Mouse (Mus musculus) ES-Bruce4 (cell line): ENCODE data around the gene Prss43. TPM values are rescaled to one million over a fixed set of nuclear protein-coding genes. Genes with fewer than 3 reads are reported as not detected.

Source experiments
- H3K27ac ChIP-seq: 2 replicates; pipeline ENCODE4 v1.5.1; 2012; ENCODE audit warnings: low read length, inconsistent platforms; ENCODE audit not compliant: insufficient read depth
- H3K27me3 ChIP-seq: 2 replicates; pipeline ENCODE4 v1.6.1; 2012; ENCODE audit warnings: mild to moderate bottlenecking, low read length, inconsistent platforms; ENCODE audit not compliant: control insufficient read depth, poor library complexity, insufficient read depth, severe bottlenecking
- H3K36me3 ChIP-seq: 2 replicates; pipeline ENCODE4 v1.6.1; 2012; ENCODE audit warnings: inconsistent platforms, mild to moderate bottlenecking, low read length, moderate library complexity; ENCODE audit not compliant: control insufficient read depth, poor library complexity, insufficient read depth, severe bottlenecking
- H3K4me1 ChIP-seq: one replicate; pipeline ENCODE4 v1.8.1; 2011; ENCODE audit warnings: low read length; ENCODE audit not compliant: control insufficient read depth, insufficient read depth
- H3K4me3 ChIP-seq: 2 replicates; pipeline ENCODE4 v1.5.1; 2011; ENCODE audit warnings: low read depth, mild to moderate bottlenecking, low read length
- H3K9ac ChIP-seq: 2 replicates; pipeline ENCODE4 v1.6.1; 2012; ENCODE audit warnings: low read depth, mild to moderate bottlenecking, inconsistent platforms; ENCODE audit not compliant: poor library complexity, severe bottlenecking
- H3K9me3 ChIP-seq: replicated peaks from 2 replicates; pipeline ENCODE4 v1.6.1; 2012; ENCODE audit warnings: mild to moderate bottlenecking, low read length, inconsistent platforms; ENCODE audit not compliant: control insufficient read depth, poor library complexity, insufficient read depth, severe bottlenecking
- CTCF ChIP-seq: IDR thresholded peaks from one replicate; pipeline ENCODE4 v1.8.1; 2011; ENCODE audit warnings: low read depth, low read length
- EP300 ChIP-seq: IDR thresholded peaks from 2 replicates; pipeline ENCODE4 v1.6.1; 2011; ENCODE audit warnings: low read depth, low read length; ENCODE audit not compliant: insufficient read depth
- POLR2A ChIP-seq: IDR thresholded peaks from one replicate; pipeline ENCODE4 v1.8.1; 2011; ENCODE audit warnings: low read length; ENCODE audit not compliant: insufficient read depth
- polyA plus RNA-seq: library from polyadenylated mRNA; stranded (reverse); fragments of >200 nt; gene quantifications from 2 replicates; pipeline ENCODE4 v1.2.4, GENCODE M21; 2011; ENCODE audit warnings: low read depth; ENCODE audit not compliant: missing spikeins, insufficient read depth, insufficient read length

Gene Prss43
- polyA plus RNA-seq, 1 experiment, result not detected

GRCm38 (mm10) chr9:110877353-110877752, 50.9 kb downstream of the Prss43 start:
- H3K27me3 ChIP-seq, result no peaks in the 10 kb centered on the region
- H3K36me3 ChIP-seq, result no peaks in the 10 kb centered on the region
- no peak overlapping the region for H3K4me3 ChIP-seq
- peaks cover 2% of the 10 kb centered on the region for H3K4me1 ChIP-seq
- no peak overlapping the region for H3K9ac ChIP-seq
- TF ChIP-seq POLR2A, result no peak
- no peak for TF ChIP-seq EP300
- TF ChIP-seq CTCF, result no peak
- H3K9me3 ChIP-seq, result no peaks in the 10 kb centered on the region
- H3K27ac ChIP-seq, result no peak overlapping the region

- Histone ChIP-seq H3K27ac (no peak overlapping the region), H3K27me3 (no peaks in the 10 kb centered on the region), H3K4me1 (peaks cover 2% of the 10 kb centered on the region), H3K36me3 (no peaks in the 10 kb centered on the region), H3K9ac (no peak overlapping the region), H3K4me3 (no peak overlapping the region), H3K9me3 (no peaks in the 10 kb centered on the region)
- TF ChIP-seq EP300 (no peak), POLR2A (no peak), CTCF (no peak)
Measured at GRCm38 (mm10) chr9:110877888-110878287, 51.4 kb downstream of the Prss43 start.

- TF ChIP-seq EP300 (no peak), POLR2A (no peak), CTCF (no peak)
- Histone ChIP-seq H3K9me3 (no peaks in the 10 kb centered on the region), H3K36me3 (no peaks in the 10 kb centered on the region), H3K27me3 (no peaks in the 10 kb centered on the region), H3K4me1 (peaks cover 2% of the 10 kb centered on the region), H3K4me3 (peak within 1 kb of the TSS; percentile 85), H3K9ac (peak within 1 kb of the TSS; percentile 54), H3K27ac (no peak within 1 kb of the TSS)
Measured at GRCm38 (mm10) chr9:110879191-110879920, 52.9 kb downstream of the Prss43 start, which contains the start of gene Als2cl. Gene Als2cl, plus strand, starts transcription at chr9:110879870.

GRCm38 (mm10) chr9:110879998-110880561, 53.6 kb downstream of the Prss43 start, which contains the start of gene Tmie:
Gene Tmie, minus strand, starts transcription at chr9:110880113.
- Histone ChIP-seq H3K9ac (peak within 1 kb of the TSS; percentile 54), H3K4me1 (peaks cover 2% of the 10 kb centered on the region), H3K27ac (no peak within 1 kb of the TSS), H3K9me3 (no peaks in the 10 kb centered on the region), H3K27me3 (no peaks in the 10 kb centered on the region), H3K4me3 (peak within 1 kb of the TSS; percentile 85), H3K36me3 (no peaks in the 10 kb centered on the region)
- TF ChIP-seq EP300, result no peak
- no peak for TF ChIP-seq POLR2A
- TF ChIP-seq CTCF, result no peak

- Histone ChIP-seq H3K9ac (peak overlapping the region; percentile 54), H3K9me3 (no peaks in the 10 kb centered on the region), H3K27me3 (no peaks in the 10 kb centered on the region), H3K36me3 (no peaks in the 10 kb centered on the region), H3K4me3 (peak overlapping the region; percentile 85), H3K4me1 (peaks cover 2% of the 10 kb centered on the region), H3K27ac (no peak overlapping the region)
- TF ChIP-seq POLR2A (no peak), EP300 (no peak), CTCF (no peak)
Measured at GRCm38 (mm10) chr9:110880772-110881171, 54.3 kb downstream of the Prss43 start.

Other genes starting within 250 kb of the Prss43 start
- gene Nradd, start 202.2 kb upstream of the Prss43 start, polyA plus RNA-seq, result 43.5 and 48.0 TPM in 2 replicates
- gene Nbeal2, start 172.5 kb upstream of the Prss43 start, polyA plus RNA-seq, result 10.3 and 11.6 TPM in 2 replicates
- gene Ccdc12, start 170.2 kb upstream of the Prss43 start, polyA plus RNA-seq, result 33.5 and 40.5 TPM in 2 replicates
- gene Myl3, start 84.8 kb upstream of the Prss43 start, polyA plus RNA-seq, result 2.2 and 4.1 TPM in 2 replicates
- gene Pth1r, start 79.5 kb upstream of the Prss43 start, polyA plus RNA-seq, result 3.4 and 4.6 TPM in 2 replicates
- 8.7 and 11.0 TPM in 2 replicates for gene Prss42, start 28.5 kb upstream of the Prss43 start, polyA plus RNA-seq
- 0.54 and 2.1 TPM in 2 replicates for gene Prss44, start 12.7 kb upstream of the Prss43 start, polyA plus RNA-seq
- gene Prss45, start 7.9 kb downstream of the Prss43 start, polyA plus RNA-seq, result 0.66 TPM in 1 of 2 replicates, not detected in the other
- not detected in 2 replicates for gene Prss46, start 17.8 kb downstream of the Prss43 start, polyA plus RNA-seq
- gene Prss50, start 31.3 kb downstream of the Prss43 start, polyA plus RNA-seq, result 1.9 and 2.7 TPM in 2 replicates
- gene Als2cl, start 53.2 kb downstream of the Prss43 start, polyA plus RNA-seq, result 17.4 and 18.1 TPM in 2 replicates
- gene Tmie, start 53.4 kb downstream of the Prss43 start, polyA plus RNA-seq, result 1.6 and 3.1 TPM in 2 replicates
- gene Fam240a, start 90.2 kb downstream of the Prss43 start, polyA plus RNA-seq, result not detected in 2 replicates
- gene Tdgf1, start 119.5 kb downstream of the Prss43 start, polyA plus RNA-seq, result 462 and 483 TPM in 2 replicates
- 5.8 and 11.9 TPM in 2 replicates for gene Lrrc2, start 124.9 kb downstream of the Prss43 start, polyA plus RNA-seq
- not detected in 2 replicates for gene Rtp3, start 163.9 kb downstream of the Prss43 start, polyA plus RNA-seq
- gene Ltf, start 192.6 kb downstream of the Prss43 start, polyA plus RNA-seq, result not detected in 2 replicates
- not detected in 2 replicates for gene Ccrl2, start 230.8 kb downstream of the Prss43 start, polyA plus RNA-seq